Mouse (Mus musculus) liver, postnatal 0 days (tissue): ENCODE data around the gene Mif.

Source experiments
- CTCF ChIP-seq: sonication (generic); IDR thresholded peaks from 2 replicates; pipeline ENCODE4 v1.5.1; 2016; ENCODE audit warnings: antibody characterized with exemption, low read depth
- EP300 ChIP-seq: IDR thresholded peaks from 2 replicates; pipeline ENCODE4 v1.6.1; 2016; ENCODE audit warnings: antibody characterized with exemption, low read depth, mild to moderate bottlenecking

DNA sequence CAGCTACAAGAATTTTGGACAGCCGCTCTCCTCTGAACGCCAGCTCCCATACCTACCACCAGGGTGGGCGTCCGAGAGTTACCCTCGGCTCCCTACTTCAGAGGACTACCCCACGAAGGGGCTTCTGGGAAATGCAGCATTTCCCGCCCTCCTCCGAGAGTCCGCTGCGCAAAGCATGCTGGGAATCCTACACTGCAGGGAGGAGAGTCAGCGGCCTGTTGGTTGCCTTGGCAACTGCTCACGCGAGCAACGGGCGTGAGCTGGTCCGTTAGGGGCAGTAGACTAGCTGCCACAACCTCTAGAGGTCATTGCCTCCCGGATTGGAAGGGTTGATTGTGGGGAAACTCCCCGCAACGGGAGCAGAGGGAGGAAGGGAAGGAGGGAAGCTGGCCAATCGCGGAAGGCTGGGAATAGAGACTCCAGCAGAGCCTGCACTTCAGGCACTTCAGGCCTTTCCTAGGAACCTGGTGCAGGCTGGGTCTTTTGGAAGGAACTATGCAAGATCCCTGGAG is 22.7 kb downstream of the Mif start, which contains the start of gene Gstt2:
- TF ChIP-seq CTCF, result peak; percentile 63
- peak; percentile 61; the same call in 1 of the 2 replicates for TF ChIP-seq EP300
